Mouse (Mus musculus) stomach, embryonic 14.5 days (tissue): ENCODE results near the gene Srrm1. TPM values are rescaled to one million over a fixed set of nuclear protein-coding genes. Genes with fewer than 3 reads are reported as not detected.

Source experiments
- ATAC-seq: fragments of 200-750 bp; cut with Nextera tagmentation; 2 replicates; pipeline ENCODE4 v1.8.0; 2017; ENCODE audit warnings: low read depth, moderate TSS enrichment; ENCODE audit not compliant: insufficient number of reproducible peaks, insufficient read depth, low FRiP score
- H3K27ac ChIP-seq: fragments of 300-500 bp; sonication (generic); 2 replicates; pipeline ENCODE4 v1.5.1; 2014; ENCODE audit warnings: mild to moderate bottlenecking, low read length, moderate library complexity, mixed read lengths
- H3K27me3 ChIP-seq: fragments of 300-500 bp; sonication (generic); 2 replicates; pipeline ENCODE4 v1.6.1; 2014; ENCODE audit warnings: low read length, control low read depth, mixed read lengths; ENCODE audit not compliant: control insufficient read depth, insufficient read depth
- H3K36me3 ChIP-seq: fragments of 300-500 bp; sonication (generic); 2 replicates; pipeline ENCODE4 v1.6.1; 2014; ENCODE audit warnings: mild to moderate bottlenecking, control low read depth, low read length, moderate library complexity, mixed read lengths; ENCODE audit not compliant: control insufficient read depth, insufficient read depth
- H3K4me1 ChIP-seq: fragments of 300-500 bp; sonication (generic); 2 replicates; pipeline ENCODE4 v1.6.1; 2014; ENCODE audit warnings: low read length, control low read depth, mixed read lengths; ENCODE audit not compliant: control insufficient read depth, insufficient read depth
- H3K4me2 ChIP-seq: fragments of 300-500 bp; sonication (generic); replicated peaks from 2 replicates; pipeline ENCODE4 v1.6.1; 2014; ENCODE audit warnings: low read depth, low read length, control low read depth
- H3K4me3 ChIP-seq: fragments of 300-500 bp; sonication (generic); 2 replicates; pipeline ENCODE4 v1.5.1; 2014; ENCODE audit warnings: low read depth, low read length, control low read depth
- H3K9ac ChIP-seq: fragments of 300-500 bp; sonication (generic); replicated peaks from 2 replicates; pipeline ENCODE4 v1.6.1; 2014; ENCODE audit warnings: low read depth, mild to moderate bottlenecking, control low read depth, low read length, moderate library complexity, mixed read lengths
- H3K9me3 ChIP-seq: fragments of 300-500 bp; sonication (generic); 2 replicates; pipeline ENCODE4 v1.6.1; 2016; ENCODE audit warnings: low read depth, low read length, control low read depth; ENCODE audit not compliant: control insufficient read depth
- WGBS: fragments of 180-500 bp; shearing (Covaris S2); extraction: QIAGEN DNeasy Blood & Tissue Kit; methylation state at CpG from one replicate; pipeline ENCODE4 v1.1.7; 2014; 5-methylcytosine and 5-hydroxymethylcytosine counted together
- polyA plus RNA-seq: library from polyadenylated mRNA; unstranded; fragments of >200 nt; fragmentation: Nextera tagmentation; extraction: Ambion mirVana; gene quantifications from 2 replicates; pipeline ENCODE4 v1.2.1, GENCODE M21; 2014

The Srrm1 gene
- polyA plus RNA-seq, 1 experiment from 2014 or later, result 250 TPM

- Histone ChIP-seq H3K27ac (no peak overlapping the region), H3K9ac (no peak overlapping the region), H3K4me3 (no peak overlapping the region), H3K9me3 (no peaks in the 10 kb centered on the region), H3K27me3 (no peaks in the 10 kb centered on the region), H3K36me3 (no peaks in the 10 kb centered on the region), H3K4me2 (no peak overlapping the region), H3K4me1 (no peaks in the 10 kb centered on the region)
- no peak for ATAC-seq
- 83% methylated on average over 3 of the region's 3 CpGs for WGBS
These were observed 39.7 kb upstream of the Srrm1 start for GRCm38 (mm10) chr4:135392801-135393200.

DNA sequence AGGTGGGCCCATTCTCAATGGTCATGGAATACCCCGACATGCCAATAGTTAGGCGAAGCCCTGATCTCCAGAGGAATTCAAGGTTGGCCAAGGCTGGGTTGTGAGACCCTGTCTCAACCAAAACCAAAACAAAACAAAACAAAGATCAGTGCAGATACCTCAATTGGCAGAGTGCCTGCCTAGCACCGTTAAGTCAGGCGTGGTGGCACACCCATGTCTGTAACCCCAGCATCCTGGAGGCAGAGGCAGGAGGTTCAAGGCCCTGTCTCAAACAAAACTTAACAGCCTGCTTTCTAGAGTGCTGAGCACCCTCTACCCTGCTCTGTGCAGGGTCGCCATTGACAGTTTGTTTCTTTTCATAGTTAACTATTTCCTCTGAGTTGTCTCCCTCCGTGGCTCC is 37.9 kb upstream of the Srrm1 start:
- no peak overlapping the region for H3K27ac ChIP-seq
- H3K36me3 ChIP-seq, result no peaks in the 10 kb centered on the region
- 57% methylated on average over 6 of the region's 6 CpGs for WGBS
- no peak for ATAC-seq
- H3K4me1 ChIP-seq, result no peaks in the 10 kb centered on the region
- no peak overlapping the region for H3K4me3 ChIP-seq
- no peaks in the 10 kb centered on the region for H3K9me3 ChIP-seq
- H3K9ac ChIP-seq, result no peak overlapping the region
- no peak overlapping the region for H3K4me2 ChIP-seq
- H3K27me3 ChIP-seq, result no peaks in the 10 kb centered on the region

DNA sequence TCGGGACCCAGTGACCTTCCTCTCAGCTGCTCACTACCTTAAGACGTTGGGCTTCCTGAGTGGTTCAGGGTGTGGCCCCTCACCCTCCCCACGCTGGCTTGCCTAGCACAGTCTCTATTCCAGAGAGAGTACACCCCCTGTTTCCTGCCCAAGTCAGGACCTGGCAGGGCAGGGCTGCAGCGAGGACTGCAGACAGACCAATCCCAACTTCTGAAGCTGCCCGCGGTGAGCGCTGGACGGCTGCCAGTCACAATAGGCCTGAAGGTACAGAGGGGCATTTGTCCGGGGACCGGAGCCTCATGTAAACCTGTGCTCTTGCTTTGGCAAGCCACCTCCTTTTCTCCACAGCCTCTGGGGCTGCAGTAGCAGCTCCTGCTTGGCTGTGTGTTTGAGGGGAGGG is 32.5 kb upstream of the Srrm1 start:
- H3K4me1 ChIP-seq, result no peaks in the 10 kb centered on the region
- no peak overlapping the region for H3K4me3 ChIP-seq
- WGBS, result 61% methylated on average over 10 of the region's 10 CpGs
- H3K27ac ChIP-seq, result no peak overlapping the region
- H3K27me3 ChIP-seq, result no peaks in the 10 kb centered on the region
- H3K36me3 ChIP-seq, result no peaks in the 10 kb centered on the region
- no peak overlapping the region for H3K9ac ChIP-seq
- ATAC-seq, result no peak
- H3K4me2 ChIP-seq, result no peak overlapping the region
- H3K9me3 ChIP-seq, result no peaks in the 10 kb centered on the region

DNA sequence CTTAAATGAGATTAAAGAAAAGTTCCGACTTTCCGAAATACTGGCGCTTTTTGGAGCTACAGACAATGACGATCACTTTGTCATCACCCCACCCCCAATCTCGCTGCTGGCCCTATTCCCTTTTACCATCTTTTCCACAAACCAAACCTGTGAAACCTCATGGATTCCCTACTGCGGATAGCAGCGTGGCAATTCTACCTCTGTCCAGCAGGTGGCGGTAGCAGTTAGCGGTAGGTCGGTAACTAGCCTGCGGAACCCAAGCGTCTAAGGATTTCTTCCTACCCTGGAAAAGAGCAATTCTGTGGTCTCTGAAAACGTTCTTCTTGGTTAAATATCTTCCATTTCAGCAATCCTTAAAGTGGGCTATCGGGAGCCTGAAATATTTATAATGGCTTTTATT is 29.2 kb upstream of the Srrm1 start:
- no peak for ATAC-seq
- no peaks in the 10 kb centered on the region for H3K27me3 ChIP-seq

DNA sequence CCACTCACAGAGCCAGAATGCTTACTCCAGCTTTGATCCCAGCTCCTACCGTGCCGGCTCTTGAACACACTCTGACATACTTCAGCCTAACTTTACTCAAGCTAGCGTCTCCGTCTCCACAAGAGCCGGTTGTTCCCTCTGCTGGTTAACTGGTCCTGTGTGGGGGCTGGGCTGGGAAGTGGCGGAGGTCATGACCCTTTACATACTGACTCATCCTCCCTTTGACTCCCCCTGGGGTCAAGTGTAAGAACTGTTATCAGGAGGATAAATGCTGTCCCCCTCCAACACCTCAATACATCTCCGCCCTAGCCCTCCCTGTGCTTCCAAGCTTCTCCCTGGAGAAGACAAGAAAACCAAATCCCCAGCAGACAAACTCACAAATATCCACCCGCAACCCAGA is 28.2 kb upstream of the Srrm1 start:
- Histone ChIP-seq H3K9ac (no peak overlapping the region), H3K4me2 (no peak overlapping the region), H3K27me3 (no peaks in the 10 kb centered on the region), H3K4me1 (no peaks in the 10 kb centered on the region), H3K4me3 (no peak overlapping the region), H3K36me3 (no peaks in the 10 kb centered on the region), H3K27ac (no peak overlapping the region), H3K9me3 (no peaks in the 10 kb centered on the region)
- WGBS, result 51% methylated on average over 8 of the region's 8 CpGs
- ATAC-seq, result no peak

More for the DNA sequence above, 29.2 kb upstream of the Srrm1 start:
- Histone ChIP-seq H3K36me3 (no peaks in the 10 kb centered on the region), H3K4me1 (no peaks in the 10 kb centered on the region), H3K27ac (no peak overlapping the region), H3K4me2 (no peak overlapping the region), H3K9ac (no peak overlapping the region), H3K4me3 (no peak overlapping the region), H3K9me3 (no peaks in the 10 kb centered on the region)
- WGBS, result 4% methylated on average over 14 of the region's 14 CpGs

DNA sequence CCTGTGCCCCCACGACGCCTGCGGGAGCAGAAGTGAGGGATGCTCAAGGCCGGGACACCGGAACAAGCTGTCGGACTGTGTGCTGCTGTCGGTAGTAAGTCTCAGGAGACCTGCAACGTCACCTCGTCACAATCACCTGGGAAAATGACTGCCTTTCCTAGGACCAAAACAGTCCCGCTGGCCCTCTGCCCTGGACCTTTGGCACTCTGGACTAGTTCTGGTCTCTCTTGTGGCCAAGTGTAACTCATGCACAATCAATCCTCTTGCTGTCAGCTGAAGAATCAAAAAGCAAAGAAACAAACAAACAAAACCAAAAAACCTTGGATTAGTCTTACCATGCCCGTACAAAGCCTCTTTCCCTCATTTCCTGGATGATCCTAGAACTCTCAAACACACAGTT is 24.1 kb upstream of the Srrm1 start:
- H3K4me2 ChIP-seq, result no peak overlapping the region
- no peak for ATAC-seq
- WGBS, result 79% methylated on average over 11 of the region's 11 CpGs
- H3K27ac ChIP-seq, result no peak overlapping the region
- H3K4me3 ChIP-seq, result no peak overlapping the region
- H3K36me3 ChIP-seq, result no peaks in the 10 kb centered on the region
- no peaks in the 10 kb centered on the region for H3K9me3 ChIP-seq
- H3K9ac ChIP-seq, result no peak overlapping the region
- H3K4me1 ChIP-seq, result no peaks in the 10 kb centered on the region
- no peaks in the 10 kb centered on the region for H3K27me3 ChIP-seq

DNA sequence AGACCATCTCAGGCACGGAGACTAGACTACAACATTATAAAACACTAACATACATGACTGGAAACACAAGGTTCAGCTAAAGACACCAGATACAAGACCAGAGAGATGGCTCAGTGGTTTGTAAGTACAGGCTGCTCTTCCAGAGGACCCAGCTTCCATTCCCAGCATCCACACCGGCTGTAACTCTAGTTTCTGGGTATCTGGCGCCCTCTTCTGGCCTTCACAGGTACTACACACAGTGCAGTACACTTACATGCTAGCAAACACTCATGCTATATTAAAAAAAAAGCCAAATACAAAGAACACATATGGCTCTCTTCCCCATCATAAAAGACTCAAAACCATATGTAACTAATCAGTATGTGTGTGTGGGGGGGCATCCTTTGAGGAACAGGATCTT is 22.3 kb upstream of the Srrm1 start:
- Histone ChIP-seq H3K36me3 (no peaks in the 10 kb centered on the region), H3K27me3 (no peaks in the 10 kb centered on the region), H3K9me3 (no peaks in the 10 kb centered on the region), H3K27ac (no peak overlapping the region), H3K9ac (no peak overlapping the region), H3K4me3 (no peak overlapping the region), H3K4me2 (no peak overlapping the region), H3K4me1 (no peaks in the 10 kb centered on the region)
- 64% methylated on average over 3 of the region's 3 CpGs for WGBS
- no peak for ATAC-seq

- H3K4me1 ChIP-seq, result no peaks in the 10 kb centered on the region
- no peaks in the 10 kb centered on the region for H3K9me3 ChIP-seq
- ATAC-seq, result no peak
- no peak overlapping the region for H3K9ac ChIP-seq
- H3K27ac ChIP-seq, result no peak overlapping the region
- no peak overlapping the region for H3K4me3 ChIP-seq
- H3K4me2 ChIP-seq, result no peak overlapping the region
- WGBS, result 76% methylated on average over 5 of the region's 5 CpGs
- no peaks in the 10 kb centered on the region for H3K27me3 ChIP-seq
- H3K36me3 ChIP-seq, result no peaks in the 10 kb centered on the region
These were observed 20.2 kb upstream of the Srrm1 start for GRCm38 (mm10) chr4:135373299-135373698.

- 71% methylated on average over 11 of the region's 11 CpGs for WGBS
- no peaks in the 10 kb centered on the region for H3K36me3 ChIP-seq
- no peaks in the 10 kb centered on the region for H3K27me3 ChIP-seq
- no peak overlapping the region for H3K9ac ChIP-seq
- H3K9me3 ChIP-seq, result no peaks in the 10 kb centered on the region
- no peak overlapping the region for H3K4me3 ChIP-seq
- no peak overlapping the region for H3K4me2 ChIP-seq
- H3K4me1 ChIP-seq, result no peaks in the 10 kb centered on the region
- ATAC-seq, result no peak
- H3K27ac ChIP-seq, result no peak overlapping the region
These were observed 17.3 kb upstream of the Srrm1 start for GRCm38 (mm10) chr4:135370372-135370771.
